Mouse (Mus musculus): Measurements from ENCODE around the gene Ankrd40. TPM values are rescaled to one million over a fixed set of nuclear protein-coding genes. Genes with fewer than 3 reads are reported as not detected.

Ankrd40 gene
- polyA plus RNA-seq, 1 experiment from 2014 or later: 24.1 TPM

DNA sequence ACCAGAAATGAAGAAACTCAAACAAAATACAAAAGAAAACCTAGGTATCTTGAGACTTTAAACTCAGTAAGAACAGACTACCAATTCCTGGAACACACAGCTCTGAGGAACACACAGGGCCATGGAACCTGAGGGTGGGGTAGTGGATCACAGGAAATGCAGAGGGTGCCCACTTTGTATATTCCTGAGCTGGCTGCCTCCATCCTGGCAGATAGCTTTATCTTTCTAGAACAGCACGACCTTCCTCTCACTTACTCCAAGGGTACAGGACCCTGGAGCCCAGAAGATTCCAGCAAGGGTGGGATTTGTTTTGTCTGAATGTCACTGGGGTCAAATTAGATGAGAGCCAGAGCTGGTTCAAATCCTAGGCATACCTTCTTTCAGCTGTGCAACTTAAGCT lies 22.5 kb downstream of the Ankrd40 start:
- no peak overlapping the region for H3K27ac ChIP-seq (ENCODE audit: low read depth, low read length)
- H3K27me3 ChIP-seq (ENCODE audit: control insufficient read depth, insufficient read depth, low read length): no peaks in the 10 kb centered on the region
- ATAC-seq (replicated peaks; ENCODE audit: low FRiP score) (no peak), DNase-seq (ENCODE audit: low spot score) (no peak)
- 78% methylated on average over 1 of the region's 1 CpGs for WGBS
- H3K4me2 ChIP-seq (ENCODE audit: low read depth, low read length, severe bottlenecking): no peak overlapping the region
- no peaks in the 10 kb centered on the region for H3K9me3 ChIP-seq (ENCODE audit: control insufficient read depth, low read length)
- H3K36me3 ChIP-seq (ENCODE audit: control insufficient read depth, insufficient read depth, low read length): no peaks in the 10 kb centered on the region
- H3K4me3 ChIP-seq (ENCODE audit: low read depth, low read length): no peak overlapping the region
- H3K9ac ChIP-seq (ENCODE audit: low read length): no peak overlapping the region
- H3K4me1 ChIP-seq (replicated peaks; ENCODE audit: control insufficient read depth, insufficient read depth, low read length): no peaks in the 10 kb centered on the region

GRCm38 (mm10) chr11:94351094-94351493 lies 23.3 kb downstream of the Ankrd40 start:
- H3K9ac ChIP-seq (ENCODE audit: low read length): no peak overlapping the region
- no peaks in the 10 kb centered on the region for H3K36me3 ChIP-seq (ENCODE audit: control insufficient read depth, insufficient read depth, low read length)
- 41% methylated on average over 3 of the region's 3 CpGs for WGBS
- no peaks in the 10 kb centered on the region for H3K27me3 ChIP-seq (ENCODE audit: control insufficient read depth, insufficient read depth, low read length)
- no peak for DNase-seq (ENCODE audit: low spot score)
- ATAC-seq (replicated peaks; ENCODE audit: low FRiP score): no peak
- no peak overlapping the region for H3K4me2 ChIP-seq (ENCODE audit: low read depth, low read length, severe bottlenecking)
- H3K4me1 ChIP-seq (replicated peaks; ENCODE audit: control insufficient read depth, insufficient read depth, low read length): no peaks in the 10 kb centered on the region
- no peaks in the 10 kb centered on the region for H3K9me3 ChIP-seq (ENCODE audit: control insufficient read depth, low read length)
- H3K4me3 ChIP-seq (ENCODE audit: low read depth, low read length): no peak overlapping the region
- H3K27ac ChIP-seq (ENCODE audit: low read depth, low read length): no peak overlapping the region

GRCm38 (mm10) chr11:94355521-94356217 lies 27.9 kb downstream of the Ankrd40 start:
- Histone ChIP-seq H3K9me3 (ENCODE audit: control insufficient read depth, low read length) (no peaks in the 10 kb centered on the region), H3K4me3 (ENCODE audit: low read depth, low read length) (no peak overlapping the region), H3K4me2 (ENCODE audit: low read depth, low read length, severe bottlenecking) (no peak overlapping the region), H3K36me3 (ENCODE audit: control insufficient read depth, insufficient read depth, low read length) (no peaks in the 10 kb centered on the region), H3K9ac (ENCODE audit: low read length) (no peak overlapping the region), H3K27ac (ENCODE audit: low read depth, low read length) (no peak overlapping the region), H3K27me3 (ENCODE audit: control insufficient read depth, insufficient read depth, low read length) (no peaks in the 10 kb centered on the region), H3K4me1 (replicated peaks; ENCODE audit: control insufficient read depth, insufficient read depth, low read length) (no peaks in the 10 kb centered on the region)
- WGBS: 90% methylated on average over 9 of the region's 9 CpGs
- ATAC-seq (replicated peaks; ENCODE audit: low FRiP score): no peak
- no peak for DNase-seq (ENCODE audit: low spot score)

- no peak for DNase-seq (ENCODE audit: low spot score)
- Histone ChIP-seq H3K9ac (ENCODE audit: low read length) (no peak overlapping the region), H3K4me1 (replicated peaks; ENCODE audit: control insufficient read depth, insufficient read depth, low read length) (no peaks in the 10 kb centered on the region), H3K27ac (ENCODE audit: low read depth, low read length) (no peak overlapping the region), H3K9me3 (ENCODE audit: control insufficient read depth, low read length) (no peaks in the 10 kb centered on the region), H3K36me3 (ENCODE audit: control insufficient read depth, insufficient read depth, low read length) (no peaks in the 10 kb centered on the region), H3K4me3 (ENCODE audit: low read depth, low read length) (no peak overlapping the region), H3K4me2 (ENCODE audit: low read depth, low read length, severe bottlenecking) (no peak overlapping the region), H3K27me3 (ENCODE audit: control insufficient read depth, insufficient read depth, low read length) (no peaks in the 10 kb centered on the region)
- 97% methylated on average over 12 of the region's 12 CpGs for WGBS
- ATAC-seq (replicated peaks; ENCODE audit: low FRiP score): no peak
Observed at GRCm38 (mm10) chr11:94359168-94359567, 31.4 kb downstream of the Ankrd40 start.

DNA sequence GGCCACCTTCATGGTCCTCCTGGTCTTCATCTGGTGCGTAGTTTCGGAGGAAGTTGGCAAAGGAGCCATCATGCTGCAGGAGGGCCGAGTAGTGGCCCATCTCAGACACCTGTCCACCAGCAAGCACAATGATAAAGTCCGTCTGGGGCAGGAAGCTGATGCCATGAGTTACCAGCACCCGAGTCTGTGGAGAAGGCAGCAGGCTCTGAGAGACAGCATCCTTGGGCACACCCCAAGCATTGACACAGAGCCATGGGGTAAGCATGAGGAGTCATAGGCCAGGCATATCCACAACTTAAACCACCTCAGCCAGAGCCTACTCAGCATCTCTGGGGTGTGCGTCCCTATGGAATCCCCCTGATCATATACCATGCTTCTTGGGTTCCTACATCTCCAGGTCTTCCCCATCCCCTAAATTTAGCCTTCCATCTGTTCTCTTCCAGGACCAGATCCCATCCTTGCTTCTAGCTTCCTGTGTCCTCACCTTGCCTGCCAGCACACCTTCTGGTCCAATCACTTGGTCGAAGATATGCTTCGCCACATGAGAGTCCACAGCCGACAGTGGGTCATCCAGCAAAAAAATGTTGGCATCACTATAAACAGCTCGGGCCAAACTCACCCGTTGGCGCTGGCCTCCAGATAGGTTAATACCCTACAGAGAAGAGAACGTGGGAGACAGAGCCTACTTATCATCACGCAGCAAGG lies 33.5 kb downstream of the Ankrd40 start:
- ATAC-seq (replicated peaks; ENCODE audit: low FRiP score): no peak
- H3K9me3 ChIP-seq (ENCODE audit: control insufficient read depth, low read length): no peaks in the 10 kb centered on the region; the same call in 1 of the 2 replicates
- H3K36me3 ChIP-seq (ENCODE audit: control insufficient read depth, insufficient read depth, low read length): no peaks in the 10 kb centered on the region
- no peaks in the 10 kb centered on the region for H3K27me3 ChIP-seq (ENCODE audit: control insufficient read depth, insufficient read depth, low read length)
- no peak overlapping the region for H3K27ac ChIP-seq (ENCODE audit: low read depth, low read length)
- no peak overlapping the region for H3K4me2 ChIP-seq (ENCODE audit: low read depth, low read length, severe bottlenecking)
- no peak overlapping the region for H3K9ac ChIP-seq (ENCODE audit: low read length)
- DNase-seq (ENCODE audit: low spot score): no peak
- no peaks in the 10 kb centered on the region for H3K4me1 ChIP-seq (replicated peaks; ENCODE audit: control insufficient read depth, insufficient read depth, low read length)
- whole genome bisulfite sequencing: 91% methylated on average over 14 of the region's 14 CpGs
- H3K4me3 ChIP-seq (ENCODE audit: low read depth, low read length): no peak overlapping the region

DNA sequence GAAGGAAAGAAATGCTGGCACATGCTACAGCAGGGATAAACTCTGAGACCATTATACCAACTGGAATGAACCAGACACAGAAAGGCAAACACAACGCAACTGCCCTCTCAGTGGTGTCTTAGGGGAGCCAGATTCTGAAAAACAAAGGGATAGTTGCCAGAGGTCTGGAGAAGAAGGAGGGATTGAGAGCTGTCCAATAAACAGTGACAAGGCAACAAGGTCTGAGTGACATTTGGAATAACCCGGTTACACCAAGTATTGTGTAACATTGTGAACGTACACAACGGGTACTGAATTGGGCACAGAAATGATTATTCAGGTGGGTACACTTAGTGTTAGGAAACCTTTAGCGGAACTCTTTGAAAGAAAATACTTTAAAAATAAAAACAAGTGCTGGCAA lies 34.3 kb downstream of the Ankrd40 start:
- Histone ChIP-seq H3K9me3 (ENCODE audit: control insufficient read depth, low read length) (no peaks in the 10 kb centered on the region; the same call in 1 of the 2 replicates), H3K27me3 (ENCODE audit: control insufficient read depth, insufficient read depth, low read length) (no peaks in the 10 kb centered on the region), H3K4me3 (ENCODE audit: low read depth, low read length) (no peak overlapping the region), H3K9ac (ENCODE audit: low read length) (no peak overlapping the region), H3K27ac (ENCODE audit: low read depth, low read length) (no peak overlapping the region), H3K36me3 (ENCODE audit: control insufficient read depth, insufficient read depth, low read length) (no peaks in the 10 kb centered on the region), H3K4me1 (replicated peaks; ENCODE audit: control insufficient read depth, insufficient read depth, low read length) (no peaks in the 10 kb centered on the region), H3K4me2 (ENCODE audit: low read depth, low read length, severe bottlenecking) (no peak overlapping the region)
- 92% methylated on average over 5 of the region's 5 CpGs for WGBS
- ATAC-seq (replicated peaks; ENCODE audit: low FRiP score) (no peak), DNase-seq (ENCODE audit: low spot score) (no peak)

GRCm38 (mm10) chr11:94363690-94364089 lies 35.9 kb downstream of the Ankrd40 start:
- Histone ChIP-seq H3K9ac (ENCODE audit: low read length) (no peak overlapping the region), H3K4me3 (ENCODE audit: low read depth, low read length) (no peak overlapping the region), H3K4me2 (ENCODE audit: low read depth, low read length, severe bottlenecking) (no peak overlapping the region), H3K4me1 (replicated peaks; ENCODE audit: control insufficient read depth, insufficient read depth, low read length) (no peaks in the 10 kb centered on the region), H3K27ac (ENCODE audit: low read depth, low read length) (no peak overlapping the region), H3K27me3 (ENCODE audit: control insufficient read depth, insufficient read depth, low read length) (no peaks in the 10 kb centered on the region), H3K36me3 (ENCODE audit: control insufficient read depth, insufficient read depth, low read length) (no peaks in the 10 kb centered on the region), H3K9me3 (ENCODE audit: control insufficient read depth, low read length) (no peaks in the 10 kb centered on the region; the same call in 1 of the 2 replicates)
- WGBS: 82% methylated on average over 7 of the region's 7 CpGs
- DNase-seq (ENCODE audit: low spot score) (no peak), ATAC-seq (replicated peaks; ENCODE audit: low FRiP score) (no peak)

DNA sequence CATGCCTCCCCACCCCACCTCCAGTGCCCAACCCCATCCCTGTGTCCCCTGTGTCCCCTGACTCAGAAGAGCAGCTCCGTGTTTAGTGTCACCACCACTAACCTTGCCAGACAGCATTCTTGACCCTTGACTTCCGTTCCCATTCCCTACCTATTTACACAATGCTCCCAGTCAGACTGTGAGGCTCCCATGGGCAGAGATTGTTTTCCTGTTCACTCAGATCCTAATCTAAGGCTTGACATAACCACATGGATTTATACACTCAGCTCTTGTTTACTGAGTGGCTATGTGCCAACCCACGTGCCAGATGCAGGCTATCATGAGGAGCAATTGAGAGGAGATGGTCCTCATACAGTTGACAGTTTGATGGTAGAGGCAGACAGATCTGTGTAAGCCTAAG lies 37.5 kb downstream of the Ankrd40 start:
- H3K4me2 ChIP-seq (ENCODE audit: low read depth, low read length, severe bottlenecking): no peak overlapping the region
- H3K27me3 ChIP-seq (ENCODE audit: control insufficient read depth, insufficient read depth, low read length): no peaks in the 10 kb centered on the region
- 83% methylated on average over 3 of the region's 3 CpGs for WGBS

GRCm38 (mm10) chr11:94369981-94370380 lies 42.2 kb downstream of the Ankrd40 start:
- Histone ChIP-seq H3K36me3 (ENCODE audit: control insufficient read depth, insufficient read depth, low read length) (no peaks in the 10 kb centered on the region), H3K4me3 (ENCODE audit: low read depth, low read length) (no peak overlapping the region), H3K4me1 (replicated peaks; ENCODE audit: control insufficient read depth, insufficient read depth, low read length) (no peaks in the 10 kb centered on the region), H3K27me3 (ENCODE audit: control insufficient read depth, insufficient read depth, low read length) (no peaks in the 10 kb centered on the region), H3K9ac (ENCODE audit: low read length) (no peak overlapping the region), H3K27ac (ENCODE audit: low read depth, low read length) (no peak overlapping the region), H3K4me2 (ENCODE audit: low read depth, low read length, severe bottlenecking) (no peak overlapping the region), H3K9me3 (ENCODE audit: control insufficient read depth, low read length) (no peaks in the 10 kb centered on the region; the same call in 1 of the 2 replicates)
- WGBS: 79% methylated on average over 6 of the region's 6 CpGs
- DNase-seq (ENCODE audit: low spot score): no peak
- ATAC-seq (replicated peaks; ENCODE audit: low FRiP score): no peak

More for the DNA sequence above, 37.5 kb downstream of the Ankrd40 start:
- no peaks in the 10 kb centered on the region; the same call in 1 of the 2 replicates for H3K9me3 ChIP-seq (ENCODE audit: control insufficient read depth, low read length)
- H3K9ac ChIP-seq (ENCODE audit: low read length): no peak overlapping the region
- no peaks in the 10 kb centered on the region for H3K4me1 ChIP-seq (replicated peaks; ENCODE audit: control insufficient read depth, insufficient read depth, low read length)
- DNase-seq (ENCODE audit: low spot score) (no peak), ATAC-seq (replicated peaks; ENCODE audit: low FRiP score) (no peak)
- no peak overlapping the region for H3K27ac ChIP-seq (ENCODE audit: low read depth, low read length)
- no peak overlapping the region for H3K4me3 ChIP-seq (ENCODE audit: low read depth, low read length)
- no peaks in the 10 kb centered on the region for H3K36me3 ChIP-seq (ENCODE audit: control insufficient read depth, insufficient read depth, low read length)

Data from forebrain, embryonic 11.5 days (tissue).